Mouse (Mus musculus) G1E (cell line): ENCODE measurements around the gene Lrrc1.

Experiments
- CTCF ChIP-seq: IDR thresholded peaks from 2 replicates; pipeline ENCODE4 v1.5.1; 2012; ENCODE audit warnings: low read depth, low read length, inconsistent platforms, mixed read lengths
- GATA1 ChIP-seq: IDR thresholded peaks from 2 replicates; pipeline ENCODE4 v1.6.1; 2012; ENCODE audit warnings: borderline replicate concordance, low read length, inconsistent platforms, mixed read lengths

DNA sequence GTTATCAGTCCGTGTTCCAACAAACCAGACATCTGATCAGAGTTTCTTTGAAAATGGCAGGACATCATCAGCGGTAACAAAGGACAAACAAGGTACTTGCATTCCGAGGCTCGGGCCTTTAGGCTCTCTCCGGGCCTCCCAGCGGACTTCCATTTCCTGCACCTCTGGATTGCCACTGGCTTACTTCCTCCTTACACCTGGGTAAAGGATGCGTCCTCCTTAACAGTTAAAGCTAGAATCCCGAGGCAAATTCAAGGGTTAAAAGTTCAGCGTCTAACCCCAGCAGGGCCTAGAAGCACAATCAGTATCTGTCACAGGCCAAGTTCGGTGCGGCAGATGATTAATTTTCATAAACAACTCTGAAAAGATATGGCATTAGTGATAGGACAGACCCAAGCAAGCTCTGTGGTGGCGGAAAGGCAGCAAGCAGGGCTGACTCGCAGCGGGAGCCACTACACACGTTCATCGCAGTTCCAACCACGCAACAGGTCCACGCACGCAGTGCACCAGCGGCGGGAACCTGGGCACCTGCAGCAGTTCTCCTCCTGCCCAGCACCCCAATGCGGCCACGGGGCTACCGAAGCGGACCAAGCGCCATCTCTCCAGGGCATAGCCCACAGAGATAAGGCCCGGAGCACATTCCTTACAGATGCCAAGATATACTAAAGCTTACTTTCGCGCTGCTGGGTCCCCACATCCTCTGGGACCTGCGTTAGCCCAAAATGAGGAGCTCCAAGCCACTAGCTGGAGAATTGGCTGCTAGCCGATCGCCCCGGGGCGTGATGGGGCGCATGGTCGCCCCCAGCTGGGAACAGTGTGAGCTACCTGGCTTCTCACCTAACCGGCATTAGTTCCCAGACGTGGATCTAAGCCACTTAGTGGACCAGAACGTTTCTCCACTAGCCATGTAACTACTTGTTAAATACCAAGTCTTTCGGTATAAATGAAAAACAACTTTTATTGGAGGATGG is 1.0 kb downstream of the Lrrc1 start:
- TF ChIP-seq CTCF (no peak), GATA1 (no peak)
